Mouse (Mus musculus): ENCODE results near the gene 4930502E18Rik. TPM values are rescaled to one million over a fixed set of nuclear protein-coding genes. Genes with fewer than 3 reads are reported as not detected.

Gene 4930502E18Rik
- 0.21 and 0.28 TPM in 2 replicates for polyA plus RNA-seq (2012; rRNA removed)

GRCm38 (mm10) chrX:53724596-53724995 lies at the start of gene 4930502E18Rik:
Gene 4930502E18Rik (plus strand): TSS chrX:53724826.

GRCm38 (mm10) chrX:53757736-53758135 lies 33.1 kb downstream of the 4930502E18Rik start, which contains the start of gene 1700013H16Rik:
Gene 1700013H16Rik (minus strand): TSS chrX:53757831.

GRCm38 (mm10) chrX:53776276-53776675 lies 51.6 kb downstream of the 4930502E18Rik start, which contains the start of gene Zfp36l3:
Gene Zfp36l3 (minus strand): TSS chrX:53776394.

Other genes starting within 250 kb of the 4930502E18Rik start
- 190 and 196 TPM in 2 replicates for gene Rtl8c, start 116.8 kb upstream of the 4930502E18Rik start, polyA plus RNA-seq (2012; rRNA removed)
- not detected in 2 replicates for gene Gm14597, start 115.8 kb upstream of the 4930502E18Rik start, polyA plus RNA-seq (2012; rRNA removed)
- gene Rtl8a, start 81.1 kb upstream of the 4930502E18Rik start, polyA plus RNA-seq (2012; rRNA removed), result 280 and 283 TPM in 2 replicates
- gene Rtl8b, start 54.4 kb upstream of the 4930502E18Rik start, polyA plus RNA-seq (2012; rRNA removed), result 330 and 338 TPM in 2 replicates
- 0.04 TPM in 1 of 2 replicates, not detected in the other for gene 1700013H16Rik, start 33.0 kb downstream of the 4930502E18Rik start, polyA plus RNA-seq (2012; rRNA removed)
- gene Zfp36l3, start 51.6 kb downstream of the 4930502E18Rik start, polyA plus RNA-seq (2012; rRNA removed), result 0.03 and 0.06 TPM in 2 replicates
- gene Xlr, start 72.9 kb downstream of the 4930502E18Rik start, polyA plus RNA-seq (2012; rRNA removed), result 0.90 and 1.1 TPM in 2 replicates